Mouse (Mus musculus) limb, embryonic 14.5 days (tissue): ENCODE results near the gene Pif1. TPM values are rescaled to one million over a fixed set of nuclear protein-coding genes. Genes with fewer than 3 reads are reported as not detected.

Experiments
- ATAC-seq: fragments of 200-750 bp; cut with Nextera tagmentation; 2 replicates; pipeline ENCODE4 v1.8.0; 2017; ENCODE audit warnings: low read depth, moderate number of reproducible peaks, moderate TSS enrichment; ENCODE audit not compliant: low FRiP score
- DNase-seq: peaks from one replicate; pipeline ENCODE4 v3.0.0-alpha.2; 2015; ENCODE audit warnings: low spot score
- H3K27ac ChIP-seq: fragments of 300-500 bp; sonication (generic); replicated peaks from 2 replicates; pipeline ENCODE4 v1.5.1; 2014; ENCODE audit warnings: low read depth, mild to moderate bottlenecking, low read length, moderate library complexity, mixed read lengths
- H3K27me3 ChIP-seq: fragments of 300-500 bp; sonication (generic); 2 replicates; pipeline ENCODE4 v1.6.1; 2014; ENCODE audit warnings: low read length, mixed read lengths; ENCODE audit not compliant: control insufficient read depth, insufficient read depth
- H3K36me3 ChIP-seq: fragments of 300-500 bp; sonication (generic); 2 replicates; pipeline ENCODE4 v1.6.1; 2014; ENCODE audit warnings: mild to moderate bottlenecking, low read length, moderate library complexity, mixed read lengths; ENCODE audit not compliant: control insufficient read depth, insufficient read depth
- H3K4me1 ChIP-seq: fragments of 300-500 bp; sonication (generic); 2 replicates; pipeline ENCODE4 v1.6.1; 2014; ENCODE audit warnings: antibody characterized with exemption, low read length, mixed read lengths; ENCODE audit not compliant: control insufficient read depth, insufficient read depth
- H3K4me2 ChIP-seq: fragments of 300-500 bp; sonication (generic); replicated peaks from 2 replicates; pipeline ENCODE4 v1.6.1; 2014; ENCODE audit warnings: low read depth, mild to moderate bottlenecking, low read length, moderate library complexity; ENCODE audit not compliant: severe bottlenecking
- H3K4me3 ChIP-seq: fragments of 300-500 bp; sonication (generic); replicated peaks from 2 replicates; pipeline ENCODE4 v1.5.1; 2014; ENCODE audit warnings: low read length
- H3K9ac ChIP-seq: fragments of 300-500 bp; sonication (generic); 2 replicates; pipeline ENCODE4 v1.6.1; 2014; ENCODE audit warnings: mild to moderate bottlenecking, low read depth, low read length, moderate library complexity; ENCODE audit not compliant: severe bottlenecking
- H3K9me3 ChIP-seq: fragments of 300-500 bp; sonication (generic); 2 replicates; pipeline ENCODE4 v1.6.1; 2016; ENCODE audit warnings: low read length; ENCODE audit not compliant: control insufficient read depth
- POLR2A ChIP-seq: fragments of 200-500 bp; IDR thresholded peaks from 2 replicates; pipeline ENCODE4 v1.8.0; 2012; ENCODE audit warnings: inconsistent platforms, mild to moderate bottlenecking, moderate library complexity, borderline replicate concordance; ENCODE audit not compliant: insufficient read depth, insufficient read length; ENCODE audit errors: extremely low read depth
- WGBS: fragments of 180-500 bp; shearing (Covaris S2); extraction: QIAGEN DNeasy Blood & Tissue Kit; methylation state at CpG from one replicate; pipeline ENCODE4 v1.1.7; 2014; 5-methylcytosine and 5-hydroxymethylcytosine counted together
- polyA plus RNA-seq, 2 experiments: library from polyadenylated mRNA; depleted of rRNA in 1 of 2; stranded (reverse) in 1 of 2; unstranded in 1 of 2; fragments of >200 nt; fragmentation: Nextera tagmentation in 1 of 2; extraction: Ambion mirVana in 1 of 2; gene quantifications; 2 replicates each; pipeline versions ENCODE4 v1.2.1 to v1.2.3; 2012 to 2014

The Pif1 gene
- polyA plus RNA-seq, 2 experiments, result 7.2 to 16.2 TPM

- WGBS, result 80% methylated on average over 8 of the region's 8 CpGs
- DNase-seq, result no peak
- no peak overlapping the region for H3K27ac ChIP-seq
These were observed 38.6 kb upstream of the Pif1 start for GRCm38 (mm10) chr9:65548311-65548710.

GRCm38 (mm10) chr9:65549139-65549538 is 37.8 kb upstream of the Pif1 start:
- Histone ChIP-seq H3K27ac (no peak overlapping the region), H3K27me3 (no peaks in the 10 kb centered on the region), H3K4me3 (no peak overlapping the region), H3K9me3 (no peaks in the 10 kb centered on the region), H3K4me1 (peaks cover 29% of the 10 kb centered on the region), H3K9ac (no peak overlapping the region), H3K4me2 (no peak overlapping the region), H3K36me3 (peaks cover 2% of the 10 kb centered on the region; the same call in 1 of the 2 replicates)
- TF ChIP-seq POLR2A, result no peak
- no peak for ATAC-seq
- no peak for DNase-seq
- WGBS, result 83% methylated on average over 3 of the region's 3 CpGs

More at GRCm38 (mm10) chr9:65548311-65548710, 38.6 kb upstream of the Pif1 start:
- peaks cover 29% of the 10 kb centered on the region for H3K4me1 ChIP-seq
- TF ChIP-seq POLR2A, result no peak
- H3K4me2 ChIP-seq, result no peak overlapping the region
- H3K4me3 ChIP-seq, result no peak overlapping the region
- ATAC-seq, result no peak
- no peaks in the 10 kb centered on the region for H3K36me3 ChIP-seq
- H3K9ac ChIP-seq, result no peak overlapping the region
- no peaks in the 10 kb centered on the region for H3K27me3 ChIP-seq
- no peaks in the 10 kb centered on the region for H3K9me3 ChIP-seq

GRCm38 (mm10) chr9:65549643-65550042 is 37.3 kb upstream of the Pif1 start:
- Histone ChIP-seq H3K9ac (no peak overlapping the region), H3K9me3 (no peaks in the 10 kb centered on the region), H3K4me1 (peaks cover 30% of the 10 kb centered on the region), H3K4me2 (no peak overlapping the region), H3K27me3 (no peaks in the 10 kb centered on the region), H3K4me3 (no peak overlapping the region), H3K36me3 (peaks cover 5% of the 10 kb centered on the region; the same call in 1 of the 2 replicates), H3K27ac (no peak overlapping the region)
- ATAC-seq (no peak), DNase-seq (no peak)
- TF ChIP-seq POLR2A, result no peak
- WGBS, result 83% methylated on average over 5 of the region's 5 CpGs

- no peaks in the 10 kb centered on the region for H3K9me3 ChIP-seq
- H3K4me2 ChIP-seq, result no peak overlapping the region
- peaks cover 34% of the 10 kb centered on the region for H3K4me1 ChIP-seq
- DNase-seq (no peak), ATAC-seq (no peak)
- H3K4me3 ChIP-seq, result no peak overlapping the region
- H3K9ac ChIP-seq, result no peak overlapping the region
- H3K36me3 ChIP-seq, result peaks cover 5% of the 10 kb centered on the region; the same call in 1 of the 2 replicates
- TF ChIP-seq POLR2A, result no peak
- 30% methylated on average over 7 of the region's 7 CpGs for WGBS
- peak overlapping the region; percentile 90 for H3K27ac ChIP-seq
- no peaks in the 10 kb centered on the region for H3K27me3 ChIP-seq
These were observed 36.7 kb upstream of the Pif1 start for GRCm38 (mm10) chr9:65550079-65550831.

GRCm38 (mm10) chr9:65551035-65551434 is 35.9 kb upstream of the Pif1 start:
- peak overlapping the region; percentile 90 for H3K27ac ChIP-seq
- no peaks in the 10 kb centered on the region for H3K9me3 ChIP-seq
- ATAC-seq, result peak; percentile 89
- WGBS, result 4% methylated on average over 5 of the region's 5 CpGs
- H3K27me3 ChIP-seq, result no peaks in the 10 kb centered on the region
- no peak overlapping the region for H3K4me3 ChIP-seq
- H3K36me3 ChIP-seq, result peaks cover 12% of the 10 kb centered on the region
- H3K4me1 ChIP-seq, result peaks cover 31% of the 10 kb centered on the region
- TF ChIP-seq POLR2A, result no peak
- no peak overlapping the region for H3K9ac ChIP-seq
- H3K4me2 ChIP-seq, result 0 out of 2 replicates have a peak overlapping the region, but pooled peaks have one; percentile 10
- DNase-seq, result peak; percentile 80
